Mouse (Mus musculus) mouse trophoblast stem cell (cell line): ENCODE measurements at regions not wholly inside any gene's neighbourhood (a gene's known extent, or its start where the extent isn't known, plus 50 kb on each side); places are given as distances from the start of the nearest gene placed in this dataset.

Experiments used
- in situ Hi-C, 2 experiments: fragments of 300-500 bp; cut with MseI, MboI; formaldehyde crosslinking; loops; 2 replicates in 1 of 2; 3 replicates in 1 of 2; pipeline ENCODE4 v1.15.1; 2025

- in situ Hi-C loops, result no loop called here
Measured at GRCm38 (mm10) chr6:50777827-50778226, 123.6 kb upstream of the Npvf start.

- in situ Hi-C loops, result no loop called here
Measured at GRCm38 (mm10) chr6:50780677-50781076, 126.4 kb upstream of the Npvf start.

- in situ Hi-C loops, result no loop called here
Measured at GRCm38 (mm10) chr6:50781271-50781670, 127.0 kb upstream of the Npvf start.

GRCm38 (mm10) chr6:50782221-50782620 is 128.0 kb upstream of the Npvf start:
- in situ Hi-C loops, result no loop called here

- in situ Hi-C loops, result no loop called here
Measured at GRCm38 (mm10) chr6:50783494-50783893, 129.3 kb upstream of the Npvf start.

GRCm38 (mm10) chr6:50784381-50784780 is 130.1 kb upstream of the Npvf start:
- in situ Hi-C loops, result no loop called here

GRCm38 (mm10) chr6:50787666-50788065 is 133.4 kb upstream of the Npvf start:
- in situ Hi-C loops, result no loop called here

- in situ Hi-C loops, result loop anchor here in 1 of 2 experiments (5.0 to 10.0 kb wide), 2 partner anchors 118 to 365 kb away; no protein-coding TSS in a partner anchor
Measured at GRCm38 (mm10) chr6:50799963-50800362, 145.7 kb upstream of the Npvf start.

DNA sequence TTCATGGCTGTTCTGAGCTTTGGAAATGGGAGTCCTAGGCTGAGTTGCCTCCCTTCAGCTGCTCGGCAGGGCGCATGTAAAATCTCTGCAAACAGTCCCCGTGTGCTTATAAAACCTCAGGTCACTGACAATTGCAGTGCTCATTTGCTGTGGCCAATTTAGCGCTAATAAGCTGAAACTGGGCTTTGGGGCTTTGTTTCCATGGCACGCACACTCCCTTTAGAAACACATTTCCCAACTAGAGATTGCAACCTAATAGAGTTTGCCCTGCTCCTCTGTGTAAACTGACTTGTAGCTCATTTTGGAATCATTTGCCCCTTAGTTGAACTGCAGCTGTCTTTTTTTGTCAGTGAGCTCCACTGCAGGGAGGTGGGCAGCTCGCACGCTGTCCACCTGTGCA is 148.7 kb upstream of the Npvf start:
- in situ Hi-C loops, result loop anchor here in 1 of 2 experiments (5.0 to 10.0 kb wide), 2 partner anchors 121 to 362 kb away; no protein-coding TSS in a partner anchor

DNA sequence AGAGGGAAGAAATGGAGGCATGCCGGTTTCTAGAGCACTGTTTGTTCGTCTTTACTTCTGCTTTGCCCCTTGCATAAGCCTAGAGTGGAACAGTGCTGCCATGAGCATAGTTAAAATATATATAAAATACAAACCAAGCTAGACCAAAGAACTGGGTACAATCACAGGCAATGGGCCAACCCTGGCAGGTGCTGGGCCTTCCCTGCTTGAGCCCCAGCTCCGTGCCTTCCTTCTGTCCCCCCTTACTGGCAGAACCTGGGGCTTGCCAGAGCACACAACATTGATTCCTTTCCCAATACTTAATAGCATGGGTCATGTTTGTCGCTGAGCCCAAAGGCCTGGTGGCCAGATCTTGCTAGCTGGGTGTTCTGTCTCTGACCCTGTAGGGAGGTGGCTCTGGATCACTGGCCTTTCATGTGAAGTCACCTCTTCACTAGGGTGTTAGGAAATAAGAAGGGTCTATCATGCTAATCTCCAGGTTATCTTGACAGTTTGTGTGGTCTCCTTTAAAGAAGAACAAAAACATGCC is 150.3 kb upstream of the Npvf start:
- in situ Hi-C loops, result loop anchor here (5.0 to 10.0 kb wide), 6 partner anchors 93 to 363 kb away; no protein-coding TSS in a partner anchor

- in situ Hi-C loops, result loop anchor here (5.0 to 10.0 kb wide), 5 partner anchors 91 to 361 kb away; no protein-coding TSS in a partner anchor
Measured at GRCm38 (mm10) chr6:50806376-50807077, 152.3 kb upstream of the Npvf start.

GRCm38 (mm10) chr6:50807187-50808012 is 153.2 kb upstream of the Npvf start:
- in situ Hi-C loops, result loop anchor here (5.0 to 10.0 kb wide), 5 partner anchors 90 to 360 kb away; no protein-coding TSS in a partner anchor

GRCm38 (mm10) chr6:50808126-50808525 is 153.9 kb upstream of the Npvf start:
- in situ Hi-C loops, result loop anchor here (5.0 to 10.0 kb wide), 5 partner anchors 89 to 359 kb away; no protein-coding TSS in a partner anchor

GRCm38 (mm10) chr6:50808811-50809668 is 154.8 kb upstream of the Npvf start:
- in situ Hi-C loops, result loop anchor here (5.0 to 10.0 kb wide), 5 partner anchors 88 to 358 kb away; no protein-coding TSS in a partner anchor

DNA sequence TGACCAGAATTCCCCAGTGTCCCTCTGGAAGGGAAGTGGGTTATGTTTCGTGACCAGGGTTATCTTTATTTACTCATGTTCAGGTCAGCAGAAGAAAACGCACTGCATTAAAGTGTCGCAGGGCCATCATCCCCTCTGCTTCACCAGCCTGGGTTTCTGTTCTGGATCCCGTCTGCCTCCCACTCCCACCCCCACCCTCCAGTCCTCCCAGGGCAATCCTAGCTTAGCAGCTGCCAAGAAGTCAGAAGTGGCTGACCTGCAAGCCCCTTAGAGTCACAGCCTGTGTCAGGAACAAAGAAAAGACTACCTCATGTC is 155.4 kb upstream of the Npvf start:
- in situ Hi-C loops, result loop anchor here (5.0 to 10.0 kb wide), 5 partner anchors 88 to 358 kb away; no protein-coding TSS in a partner anchor

DNA sequence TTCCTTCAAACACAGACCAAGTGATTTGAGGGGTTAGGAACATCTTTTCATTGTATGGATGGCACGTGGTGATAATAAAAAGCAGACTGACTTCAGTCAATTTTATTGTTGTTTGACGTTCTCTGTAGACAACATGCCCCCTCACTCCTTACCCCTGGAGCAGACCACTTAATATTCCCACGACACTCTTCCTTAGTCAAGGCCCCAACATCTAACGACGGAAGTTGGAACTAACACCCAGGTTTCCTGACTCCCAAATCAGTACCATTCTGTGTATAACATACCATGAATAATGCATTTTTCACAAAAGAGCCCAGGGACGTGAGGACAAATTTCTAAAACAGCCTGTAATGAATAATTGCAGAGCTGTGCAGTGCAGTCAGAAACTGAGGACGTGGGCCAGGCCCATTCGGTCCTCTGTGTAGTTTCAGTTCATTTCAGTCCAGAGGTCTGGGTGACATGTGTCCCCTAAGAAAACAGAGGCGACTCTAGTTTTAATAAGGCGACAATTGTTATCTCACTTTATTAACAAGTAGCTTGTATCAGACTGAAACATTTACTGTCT is 160.8 kb upstream of the Npvf start:
- in situ Hi-C loops, result loop anchor here in 1 of 2 experiments (10.0 kb wide), 1 partner anchor 80 kb away; no protein-coding TSS in a partner anchor

GRCm38 (mm10) chr6:50815579-50815978 is 161.3 kb upstream of the Npvf start:
- in situ Hi-C loops, result loop anchor here in 1 of 2 experiments (10.0 kb wide), 1 partner anchor 79 kb away; no protein-coding TSS in a partner anchor

DNA sequence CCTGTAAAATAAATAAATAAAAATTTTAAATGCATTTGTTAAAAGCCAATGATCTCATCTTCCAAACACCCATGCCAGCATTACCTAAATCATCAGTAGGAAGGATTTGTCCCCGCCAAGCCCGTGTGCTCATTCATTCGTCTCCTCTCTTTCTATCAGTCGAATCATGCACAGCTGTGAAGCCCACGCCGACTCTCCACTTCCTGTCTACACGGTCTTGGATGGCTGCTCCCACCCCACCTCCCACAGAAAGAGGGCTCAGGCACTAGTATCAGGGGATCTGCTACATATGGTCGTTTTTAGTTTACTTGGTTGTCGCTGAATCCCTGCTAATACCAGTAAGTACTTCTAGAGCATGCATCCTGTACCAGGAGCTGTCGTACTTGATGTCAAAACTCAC is 163.2 kb upstream of the Npvf start:
- in situ Hi-C loops, result loop anchor here in 1 of 2 experiments (10.0 kb wide), 1 partner anchor 77 kb away; no protein-coding TSS in a partner anchor

GRCm38 (mm10) chr6:50818433-50818832 is 164.2 kb upstream of the Npvf start:
- in situ Hi-C loops, result loop anchor here in 1 of 2 experiments (10.0 kb wide), 1 partner anchor 76 kb away; no protein-coding TSS in a partner anchor

DNA sequence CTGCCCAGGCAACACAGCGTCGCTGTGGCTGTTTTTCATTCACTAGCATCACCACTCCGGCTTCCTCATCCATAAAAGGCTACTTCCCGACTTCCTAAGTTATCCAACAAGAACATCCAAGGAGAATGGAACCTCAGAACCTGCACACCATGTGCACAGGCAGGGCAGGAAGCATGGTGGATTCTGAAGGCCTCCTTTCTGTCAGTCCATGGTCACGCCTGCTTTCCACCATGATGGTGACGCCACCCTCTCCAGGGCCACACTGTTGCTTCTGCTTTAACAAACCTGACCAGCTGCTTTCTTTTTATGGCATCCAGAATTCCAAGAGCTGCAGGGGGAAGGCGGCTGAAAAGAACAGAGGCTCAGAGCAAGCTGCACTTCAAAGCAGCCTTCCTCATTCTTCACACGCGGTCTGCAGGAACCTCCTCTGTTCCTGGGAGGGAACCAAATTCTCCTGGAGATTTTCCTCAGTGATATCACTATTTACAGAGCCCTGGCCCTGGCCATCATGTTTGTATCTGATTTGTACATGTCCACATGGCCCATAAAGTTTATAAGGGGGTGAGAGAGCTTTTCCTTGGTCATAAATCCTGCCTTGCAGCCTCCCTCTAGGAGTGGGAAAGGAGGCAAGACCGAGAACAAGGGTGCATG is 164.8 kb upstream of the Npvf start:
- in situ Hi-C loops, result loop anchor here in 1 of 2 experiments (10.0 kb wide), 1 partner anchor 76 kb away; no protein-coding TSS in a partner anchor
